Mouse (Mus musculus): ENCODE measurements around the gene Cmip. TPM values are rescaled to one million over a fixed set of nuclear protein-coding genes. Genes with fewer than 3 reads are reported as not detected.

The Cmip gene
- polyA plus RNA-seq, 1 experiment = not detected

DNA sequence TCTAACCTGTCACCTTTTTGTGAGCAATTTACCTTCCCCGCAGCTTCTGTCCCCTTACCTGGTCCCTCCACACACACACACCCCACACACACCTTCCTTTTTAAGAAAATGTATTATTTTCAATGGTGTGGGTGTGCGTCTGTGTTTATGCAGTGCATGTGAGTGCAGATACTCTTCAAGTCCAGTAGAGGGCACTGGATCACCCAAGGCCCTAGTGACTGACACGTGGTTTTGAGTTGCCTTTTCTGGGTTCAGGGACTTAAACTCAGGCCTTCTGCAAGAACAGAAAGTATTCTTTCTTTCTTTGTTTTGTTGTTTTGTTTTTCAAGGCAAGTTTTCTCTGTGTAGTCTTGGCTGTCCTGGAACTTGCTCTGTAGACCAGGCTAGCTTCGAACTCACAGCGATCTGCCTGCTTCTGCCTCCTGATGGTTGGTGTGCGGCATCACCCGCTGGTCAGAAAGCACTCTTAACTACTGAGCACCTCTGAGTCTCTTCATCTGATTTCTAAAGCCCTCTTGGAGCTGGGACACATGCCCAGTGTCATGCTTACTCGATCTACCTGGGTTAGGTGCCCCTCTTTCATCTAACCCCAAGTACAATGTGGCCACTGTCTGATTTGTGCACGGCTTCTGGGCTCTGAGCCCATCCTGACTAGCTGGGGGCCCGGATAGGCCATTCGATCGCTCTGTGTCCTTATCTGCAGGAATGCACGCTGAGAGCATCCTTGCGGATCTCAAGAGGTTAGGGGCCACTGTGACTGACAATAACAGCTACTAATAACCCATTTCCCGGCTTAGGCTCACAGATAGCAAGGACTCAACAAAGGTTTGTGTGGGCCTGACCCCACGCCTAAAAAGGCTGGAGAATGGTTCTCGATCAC is 3.2 kb upstream of the Cmip start:
- WGBS = 94% methylated on average over 17 of the region's 17 CpGs

DNA sequence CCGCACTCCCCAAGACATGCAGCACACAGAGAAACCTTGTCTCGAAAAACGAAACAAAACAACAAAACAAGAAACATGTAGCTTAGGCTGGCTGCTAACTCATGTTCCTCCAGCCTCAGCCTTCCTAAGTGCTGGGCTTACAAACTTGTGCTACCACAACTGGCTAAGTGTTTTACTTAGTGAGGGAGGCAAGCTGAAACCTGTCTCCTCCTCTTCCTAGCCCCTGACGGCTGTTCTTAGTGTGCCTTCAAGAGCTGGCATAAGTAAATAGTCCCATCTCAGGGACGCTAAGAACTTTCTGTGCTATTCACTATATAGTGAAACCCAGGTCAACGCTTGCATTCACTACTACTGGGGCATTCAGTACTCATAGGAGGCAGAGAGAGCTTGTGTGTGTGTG is 2.4 kb upstream of the Cmip start:
- peaks cover 12% of the 10 kb centered on the region for H3K4me1 ChIP-seq (ENCODE audit: control insufficient read depth, insufficient read depth, low read length)
- no peak overlapping the region for H3K27ac ChIP-seq (ENCODE audit: insufficient read depth, low read depth, low read length)
- WGBS = 85% methylated on average over 6 of the region's 6 CpGs
- no peak for TF ChIP-seq CTCF (IDR thresholded peaks at IDR 0.05; ENCODE audit: insufficient read depth, low read depth, low read length)
- TF ChIP-seq POLR2A (IDR thresholded peaks at IDR 0.05; ENCODE audit: insufficient read depth, low read depth, low read length) = no peak
- H3K4me3 ChIP-seq (ENCODE audit: insufficient read depth, low read depth, low read length) = no peak overlapping the region

More for the DNA sequence above, 3.2 kb upstream of the Cmip start:
- TF ChIP-seq POLR2A (IDR thresholded peaks at IDR 0.05; ENCODE audit: insufficient read depth, low read depth, low read length) = no peak
- TF ChIP-seq CTCF (IDR thresholded peaks at IDR 0.05; ENCODE audit: insufficient read depth, low read depth, low read length) = no peak
- no peak overlapping the region for H3K27ac ChIP-seq (ENCODE audit: insufficient read depth, low read depth, low read length)
- H3K4me1 ChIP-seq (ENCODE audit: control insufficient read depth, insufficient read depth, low read length) = peaks cover 4% of the 10 kb centered on the region
- H3K4me3 ChIP-seq (ENCODE audit: insufficient read depth, low read depth, low read length) = no peak overlapping the region

DNA sequence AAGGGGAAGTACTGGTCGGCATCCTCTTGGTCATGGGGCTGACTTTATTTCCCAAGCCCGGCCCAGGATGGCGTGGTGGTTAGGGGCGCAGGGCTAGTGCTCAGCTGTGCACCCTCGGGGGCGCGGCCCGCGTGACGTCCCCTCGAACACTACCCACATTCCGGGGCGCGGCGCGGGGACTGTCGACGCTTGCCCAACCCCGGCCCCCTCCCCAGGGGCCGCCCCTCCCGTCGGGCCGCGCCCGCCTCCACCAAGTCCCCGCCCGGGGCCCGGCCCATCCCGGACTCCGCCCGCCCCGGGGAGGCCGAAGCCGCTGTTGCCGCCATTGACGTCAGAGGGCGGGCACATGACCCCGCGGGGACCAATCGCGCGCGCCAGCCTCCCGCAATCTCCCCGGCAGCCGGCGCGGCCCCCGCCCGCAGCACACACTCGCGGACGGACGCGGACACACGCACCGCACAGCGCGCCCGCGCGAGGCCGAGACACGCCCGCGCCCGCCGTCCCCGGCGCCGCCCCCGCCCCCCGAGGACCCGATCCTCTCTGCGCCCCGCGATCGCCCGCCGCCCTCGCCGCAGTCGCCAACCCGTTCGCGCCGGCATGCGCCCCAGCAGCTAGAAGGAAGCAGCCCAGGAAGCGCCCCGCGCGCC is 449 bp upstream of the Cmip start:
- H3K27ac ChIP-seq (ENCODE audit: insufficient read depth, low read depth, low read length) = peak overlapping the region; percentile 39; the same call in 1 of the 2 replicates
- H3K4me1 ChIP-seq (ENCODE audit: control insufficient read depth, insufficient read depth, low read length) = peaks cover 26% of the 10 kb centered on the region
- TF ChIP-seq CTCF (IDR thresholded peaks at IDR 0.05; ENCODE audit: insufficient read depth, low read depth, low read length) (no peak), POLR2A (IDR thresholded peaks at IDR 0.05; ENCODE audit: insufficient read depth, low read depth, low read length) (0 out of 2 replicates have a peak, but pooled peaks have one; percentile 30)
- under 1% methylated on average over 65 of the region's 92 CpGs for WGBS
- H3K4me3 ChIP-seq (ENCODE audit: insufficient read depth, low read depth, low read length) = peak overlapping the region; percentile 99

DNA sequence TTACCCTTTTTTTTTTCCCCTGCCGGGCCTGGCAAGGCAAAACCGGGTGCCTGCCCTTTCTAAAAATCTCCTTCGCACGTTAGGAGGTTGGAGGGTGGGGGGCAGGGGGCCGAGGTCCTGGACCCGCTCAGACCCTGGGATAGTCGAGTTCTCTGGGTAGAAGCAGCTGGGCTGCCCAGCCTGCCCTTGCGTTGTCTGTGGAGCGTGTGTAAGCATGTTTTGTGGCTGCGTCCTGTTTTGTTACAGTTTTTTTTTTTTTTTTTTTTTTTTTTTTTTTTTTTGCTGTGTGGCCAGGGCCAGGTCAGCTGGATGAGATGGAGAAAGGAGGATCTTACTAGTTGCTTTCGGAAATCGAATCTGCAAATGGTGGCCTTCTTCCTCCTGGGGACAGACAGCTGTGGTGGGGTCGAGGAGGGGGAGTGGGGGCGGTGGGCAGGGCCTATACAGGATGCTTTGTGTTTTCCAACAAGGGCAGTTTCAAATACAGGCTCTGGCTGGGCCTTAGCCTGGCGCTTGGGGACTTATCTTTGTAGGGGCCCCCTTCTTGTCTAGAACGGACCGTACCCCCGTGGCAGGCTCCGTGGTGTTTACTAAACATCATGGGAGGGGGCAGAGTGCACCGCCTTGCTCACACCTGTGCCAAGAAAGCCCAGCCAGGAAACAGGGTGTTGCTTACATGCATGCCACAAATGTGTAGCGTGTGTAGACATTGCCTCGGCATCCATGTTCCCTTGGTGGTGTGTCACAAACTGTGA is 1.1 kb downstream of the Cmip start:
- TF ChIP-seq POLR2A (IDR thresholded peaks at IDR 0.05; ENCODE audit: insufficient read depth, low read depth, low read length) = no peak
- TF ChIP-seq CTCF (IDR thresholded peaks at IDR 0.05; ENCODE audit: insufficient read depth, low read depth, low read length) = no peak
- WGBS = 2% methylated on average over 22 of the region's 22 CpGs
- H3K27ac ChIP-seq (ENCODE audit: insufficient read depth, low read depth, low read length) = peak overlapping the region; percentile 96
- H3K4me3 ChIP-seq (ENCODE audit: insufficient read depth, low read depth, low read length) = peak overlapping the region; percentile 99
- peaks cover 35% of the 10 kb centered on the region for H3K4me1 ChIP-seq (ENCODE audit: control insufficient read depth, insufficient read depth, low read length)

DNA sequence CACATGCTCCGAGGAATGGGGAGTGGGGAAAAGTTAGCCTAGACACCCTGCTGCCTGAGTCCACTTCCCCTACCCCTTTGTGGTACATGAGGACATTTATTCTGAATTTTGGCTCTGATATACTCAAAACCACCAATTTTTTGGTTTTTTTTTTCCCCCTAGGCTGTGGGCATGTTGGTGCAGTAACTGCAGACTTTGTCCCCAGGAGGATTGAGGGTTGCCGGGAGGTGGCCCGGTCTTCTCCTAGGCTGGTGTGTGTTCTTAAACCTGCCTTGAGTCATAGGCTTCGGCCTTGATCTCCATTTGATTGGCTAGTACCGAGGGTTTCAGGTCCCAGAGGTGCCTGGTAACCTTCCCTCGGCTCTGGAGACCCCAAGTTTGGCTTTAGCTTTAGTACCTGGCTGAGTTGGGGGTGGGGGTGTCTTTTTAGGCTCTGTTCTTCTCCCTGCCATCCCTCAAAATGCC is 1.7 kb downstream of the Cmip start:
- H3K4me3 ChIP-seq (ENCODE audit: insufficient read depth, low read depth, low read length) = peak overlapping the region; percentile 99
- peaks cover 39% of the 10 kb centered on the region for H3K4me1 ChIP-seq (ENCODE audit: control insufficient read depth, insufficient read depth, low read length)
- WGBS = 15% methylated on average over 6 of the region's 6 CpGs
- peak overlapping the region; percentile 43 for H3K27ac ChIP-seq (ENCODE audit: insufficient read depth, low read depth, low read length)
- TF ChIP-seq POLR2A (IDR thresholded peaks at IDR 0.05; ENCODE audit: insufficient read depth, low read depth, low read length) = no peak
- no peak for TF ChIP-seq CTCF (IDR thresholded peaks at IDR 0.05; ENCODE audit: insufficient read depth, low read depth, low read length)

DNA sequence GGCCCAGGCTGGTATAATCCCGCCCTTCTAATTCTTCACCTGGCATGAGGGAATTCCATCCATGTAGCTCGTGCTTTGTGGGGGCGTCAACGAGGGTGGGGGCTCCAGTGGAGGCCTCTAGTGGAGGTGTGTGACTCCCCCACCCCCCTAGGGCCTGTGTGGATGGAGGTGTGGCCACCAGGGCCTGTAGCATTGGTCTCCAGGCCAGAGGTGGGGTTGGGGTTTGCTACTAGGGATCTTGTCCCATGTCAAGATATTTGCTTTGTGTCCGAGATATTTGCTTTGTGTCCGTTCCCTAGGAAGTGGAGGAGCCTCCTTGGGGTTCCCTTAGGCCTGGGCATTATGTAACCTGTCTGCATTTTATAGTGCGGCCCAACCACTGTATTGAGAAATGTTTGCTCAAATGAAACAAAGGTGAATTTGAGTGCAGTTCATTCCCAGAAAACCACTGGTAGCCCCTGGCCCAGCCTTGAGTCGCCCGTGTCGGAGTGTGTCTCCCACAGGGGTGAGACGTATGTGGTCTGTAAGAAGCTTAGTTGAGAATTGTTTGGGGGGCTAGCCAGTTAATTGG is 2.7 kb downstream of the Cmip start:
- Histone ChIP-seq H3K4me3 (ENCODE audit: insufficient read depth, low read depth, low read length) (peak overlapping the region; percentile 99), H3K27ac (ENCODE audit: insufficient read depth, low read depth, low read length) (peak overlapping the region; percentile 23; the same call in 1 of the 2 replicates), H3K4me1 (ENCODE audit: control insufficient read depth, insufficient read depth, low read length) (peaks cover 39% of the 10 kb centered on the region)
- WGBS = 24% methylated on average over 11 of the region's 11 CpGs
- no peak for TF ChIP-seq POLR2A (IDR thresholded peaks at IDR 0.05; ENCODE audit: insufficient read depth, low read depth, low read length)
- no peak for TF ChIP-seq CTCF (IDR thresholded peaks at IDR 0.05; ENCODE audit: insufficient read depth, low read depth, low read length)

DNA sequence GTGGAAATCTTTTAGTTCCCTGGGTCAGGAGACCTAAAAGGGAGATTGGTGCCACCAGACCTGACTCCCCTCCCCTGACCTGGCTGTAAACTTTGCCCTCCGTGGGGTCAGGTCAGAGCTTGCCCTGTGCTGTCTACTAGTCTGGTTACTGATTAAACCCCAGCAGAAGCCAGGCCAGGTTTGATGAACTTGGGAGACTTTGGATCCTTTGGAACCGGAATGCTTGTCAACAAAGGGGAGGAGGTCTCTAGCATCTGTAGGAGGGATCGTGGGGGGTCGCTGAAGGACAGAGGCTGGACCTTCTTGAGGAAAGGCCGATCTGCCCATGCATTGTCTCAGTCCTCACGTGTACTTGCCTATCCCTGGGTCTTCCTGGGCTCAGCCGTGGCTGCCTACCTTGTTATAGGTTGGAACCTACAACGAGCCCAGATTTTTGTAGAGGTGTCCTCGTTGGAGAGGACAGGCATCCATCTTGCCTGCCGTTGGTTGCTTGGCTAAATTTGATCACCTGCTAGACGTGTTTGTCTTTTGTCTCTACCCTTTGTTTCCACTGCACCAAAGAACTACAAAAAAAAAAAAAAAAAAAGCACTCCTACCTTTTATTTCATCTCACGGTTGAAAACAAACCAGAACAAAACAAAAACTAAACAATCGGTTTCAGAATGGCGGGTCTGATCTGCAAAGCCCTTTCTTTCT is 3.5 kb downstream of the Cmip start:
- Histone ChIP-seq H3K4me3 (ENCODE audit: insufficient read depth, low read depth, low read length) (peak overlapping the region; percentile 99), H3K4me1 (ENCODE audit: control insufficient read depth, insufficient read depth, low read length) (peaks cover 44% of the 10 kb centered on the region), H3K27ac (ENCODE audit: insufficient read depth, low read depth, low read length) (no peak overlapping the region)
- 17% methylated on average over 14 of the region's 14 CpGs for WGBS
- TF ChIP-seq POLR2A (IDR thresholded peaks at IDR 0.05; ENCODE audit: insufficient read depth, low read depth, low read length) (no peak), CTCF (IDR thresholded peaks at IDR 0.05; ENCODE audit: insufficient read depth, low read depth, low read length) (no peak)
